Mouse (Mus musculus) B cell, adult 2 months (primary cell): Measurements from ENCODE around the gene 4931406P16Rik.
A peak's percentile ranks its signal among the peaks of the same experiment; 100 is the strongest.
"Not testable (repeated sequence)": the region's sequence is repeated elsewhere in the genome, so short reads cannot be mapped to it uniquely, and the experiment has no call there.

Experiments used
- DNase-seq, 2 experiments: peaks; one replicate each; pipeline ENCODE4 v3.0.0; 2022

Gene 4931406P16Rik

GRCm38 (mm10) chr7:34313443-34313875 is at the start of gene 4931406P16Rik:
Gene 4931406P16Rik, minus strand, starts transcription at chr7:34313551.
- DNase-seq: peak; percentile 90 to 92

GRCm38 (mm10) chr7:34355629-34356028 is 42.3 kb upstream of the 4931406P16Rik start:
- DNase-seq: peak in 1 of 2 experiments; percentile 21

- DNase-seq: peak; percentile 28 to 30
Measured at GRCm38 (mm10) chr7:34351997-34352396, 38.6 kb upstream of the 4931406P16Rik start.

- no peak for DNase-seq
Measured at GRCm38 (mm10) chr7:34350166-34350565, 36.8 kb upstream of the 4931406P16Rik start.

GRCm38 (mm10) chr7:34348011-34348410 is 34.7 kb upstream of the 4931406P16Rik start:
- no peak for DNase-seq

GRCm38 (mm10) chr7:34347041-34347440 is 33.7 kb upstream of the 4931406P16Rik start:
- DNase-seq: no peak

- DNase-seq: no peak
Measured at GRCm38 (mm10) chr7:34346505-34346904, 33.2 kb upstream of the 4931406P16Rik start.

GRCm38 (mm10) chr7:34342040-34342793 is 28.9 kb upstream of the 4931406P16Rik start:
- no peak for DNase-seq

- no peak for DNase-seq
Measured at GRCm38 (mm10) chr7:34340841-34341240, 27.5 kb upstream of the 4931406P16Rik start.

GRCm38 (mm10) chr7:34339164-34339489 is 25.8 kb upstream of the 4931406P16Rik start:
- DNase-seq: no peak

GRCm38 (mm10) chr7:34338445-34339163 is 25.3 kb upstream of the 4931406P16Rik start:
- no peak for DNase-seq

- DNase-seq: no peak
Measured at GRCm38 (mm10) chr7:34337268-34337667, 23.9 kb upstream of the 4931406P16Rik start.

- not testable (repeated sequence) for DNase-seq
Measured at GRCm38 (mm10) chr7:34336545-34336944, 23.2 kb upstream of the 4931406P16Rik start.

- no peak for DNase-seq
Measured at GRCm38 (mm10) chr7:34327493-34327892, 14.1 kb upstream of the 4931406P16Rik start.

- DNase-seq: no peak
Measured at GRCm38 (mm10) chr7:34324857-34325256, 11.5 kb upstream of the 4931406P16Rik start.

GRCm38 (mm10) chr7:34324005-34324404 is 10.7 kb upstream of the 4931406P16Rik start:
- no peak for DNase-seq

GRCm38 (mm10) chr7:34323351-34323750 is 10.0 kb upstream of the 4931406P16Rik start:
- DNase-seq: no peak

GRCm38 (mm10) chr7:34321958-34322357 is 8.6 kb upstream of the 4931406P16Rik start:
- DNase-seq: no peak

GRCm38 (mm10) chr7:34321119-34321518 is 7.8 kb upstream of the 4931406P16Rik start:
- no peak for DNase-seq

- no peak for DNase-seq
Measured at GRCm38 (mm10) chr7:34319957-34320356, 6.6 kb upstream of the 4931406P16Rik start.

GRCm38 (mm10) chr7:34319123-34319522 is 5.8 kb upstream of the 4931406P16Rik start:
- DNase-seq: no peak

- DNase-seq: no peak
Measured at GRCm38 (mm10) chr7:34317901-34318476, 4.6 kb upstream of the 4931406P16Rik start.

GRCm38 (mm10) chr7:34312786-34313442 is 437 bp downstream of the 4931406P16Rik start:
- DNase-seq: no peak
